Mouse (Mus musculus) lung, postnatal 0 days (tissue): ENCODE measurements around the gene Alg9.

ENCODE experiments used
- CTCF ChIP-seq: IDR thresholded peaks from 2 replicates; pipeline ENCODE4 v1.5.1; 2016; ENCODE audit warnings: antibody characterized with exemption, mild to moderate bottlenecking
- EP300 ChIP-seq: IDR thresholded peaks from 2 replicates; pipeline ENCODE4 v1.6.1; 2016; ENCODE audit warnings: antibody characterized with exemption, mild to moderate bottlenecking, control low read depth

DNA sequence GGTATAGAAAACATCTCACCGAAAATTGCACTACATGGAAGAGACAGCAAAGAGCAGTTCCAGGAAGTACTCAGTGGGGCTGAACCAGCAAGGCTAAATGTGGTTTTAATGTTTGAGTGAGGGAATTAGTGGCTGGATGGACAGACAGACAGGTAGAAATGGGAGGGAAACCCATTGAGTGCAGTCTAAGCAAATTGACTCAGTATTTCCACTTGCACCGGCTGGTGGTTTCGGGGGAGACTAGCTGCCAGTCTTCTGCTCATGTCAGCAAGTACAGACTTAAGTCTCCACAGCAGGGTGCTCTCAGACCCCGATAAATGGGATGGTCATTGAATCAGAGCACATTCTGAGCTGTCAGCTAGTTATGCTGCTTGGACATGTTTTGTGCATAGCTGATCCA is 61.3 kb downstream of the Alg9 start:
- TF ChIP-seq CTCF (no peak), EP300 (no peak)
